Mouse (Mus musculus): ENCODE data around the gene Cnot3. TPM values are rescaled to one million over a fixed set of nuclear protein-coding genes. Genes with fewer than 3 reads are reported as not detected.

The Cnot3 gene
- polyA plus RNA-seq, 1 experiment from 2014 or later, result 12.9 TPM

DNA sequence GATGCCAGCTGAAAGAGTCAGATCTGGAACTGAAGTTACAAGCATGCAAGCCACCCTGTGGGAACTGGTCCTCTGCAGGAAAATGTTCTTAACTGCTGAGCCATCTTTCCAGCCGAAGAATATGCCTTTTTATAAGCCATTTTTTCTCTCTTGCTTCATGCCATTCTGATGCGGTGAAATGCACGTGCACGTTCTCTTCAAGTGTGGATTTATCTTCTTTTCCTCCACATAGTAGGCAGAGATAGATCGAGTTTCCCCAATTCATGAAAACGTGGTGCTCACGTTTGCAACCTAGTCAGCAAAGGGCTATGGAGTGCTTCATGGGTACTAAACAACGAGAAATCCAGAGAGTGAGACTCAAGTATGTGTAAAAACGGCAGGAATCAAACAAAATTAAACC is 1.2 kb upstream of the Cnot3 start:
- DNase-seq (no peak), ATAC-seq (no peak)
- peaks cover 29% of the 10 kb centered on the region for H3K36me3 ChIP-seq (replicated peaks; ENCODE audit: insufficient read depth, low read length)
- peak overlapping the region; percentile 74 for H3K4me2 ChIP-seq (ENCODE audit: low read depth, low read length)
- TF ChIP-seq EP300 (IDR thresholded peaks at IDR 0.05; ENCODE audit: low read depth), result no peak
- TF ChIP-seq CTCF (IDR thresholded peaks at IDR 0.05; ENCODE audit: low read depth), result no peak
- H3K9ac ChIP-seq (replicated peaks), result no peak overlapping the region
- H3K9me3 ChIP-seq (ENCODE audit: low read length), result no peaks in the 10 kb centered on the region
- no peak overlapping the region for H3K27ac ChIP-seq (ENCODE audit: low read depth)
- H3K4me3 ChIP-seq (ENCODE audit: low read depth, low read length), result peak overlapping the region; percentile 32
- no peaks in the 10 kb centered on the region for H3K27me3 ChIP-seq (ENCODE audit: insufficient read depth, low read length)
- H3K4me1 ChIP-seq (ENCODE audit: insufficient read depth), result peaks cover 23% of the 10 kb centered on the region
- 16% methylated on average over 9 of the region's 9 CpGs for WGBS (ENCODE audit: insufficient replicate concordance)

GRCm38 (mm10) chr7:3644348-3644671 is 758 bp upstream of the Cnot3 start:
- Histone ChIP-seq H3K9ac (replicated peaks) (no peak overlapping the region), H3K4me2 (ENCODE audit: low read depth, low read length) (peak overlapping the region; percentile 74), H3K4me1 (ENCODE audit: insufficient read depth) (peaks cover 23% of the 10 kb centered on the region), H3K9me3 (ENCODE audit: low read length) (no peaks in the 10 kb centered on the region), H3K27ac (ENCODE audit: low read depth) (peak overlapping the region; percentile 69), H3K36me3 (replicated peaks; ENCODE audit: insufficient read depth, low read length) (peaks cover 24% of the 10 kb centered on the region), H3K4me3 (ENCODE audit: low read depth, low read length) (peak overlapping the region; percentile 32), H3K27me3 (ENCODE audit: insufficient read depth, low read length) (no peaks in the 10 kb centered on the region)
- 1% methylated on average over 11 of the region's 11 CpGs for WGBS (ENCODE audit: insufficient replicate concordance)
- TF ChIP-seq CTCF (IDR thresholded peaks at IDR 0.05; ENCODE audit: low read depth) (no peak), EP300 (IDR thresholded peaks at IDR 0.05; ENCODE audit: low read depth) (no peak)
- ATAC-seq, result no peak
- peak; percentile 92 for DNase-seq

GRCm38 (mm10) chr7:3645488-3646025 is 489 bp downstream of the Cnot3 start:
- peaks cover 23% of the 10 kb centered on the region for H3K4me1 ChIP-seq (ENCODE audit: insufficient read depth)
- peak overlapping the region; percentile 93 for H3K4me2 ChIP-seq (ENCODE audit: low read depth, low read length)
- no peak for TF ChIP-seq EP300 (IDR thresholded peaks at IDR 0.05; ENCODE audit: low read depth)
- TF ChIP-seq CTCF (IDR thresholded peaks at IDR 0.05; ENCODE audit: low read depth), result no peak
- H3K27ac ChIP-seq (ENCODE audit: low read depth), result peak overlapping the region; percentile 98
- under 1% methylated on average over 41 of the region's 58 CpGs for WGBS (ENCODE audit: insufficient replicate concordance)
- H3K9ac ChIP-seq (replicated peaks), result peak overlapping the region; percentile 100
- H3K9me3 ChIP-seq (ENCODE audit: low read length), result no peaks in the 10 kb centered on the region
- H3K27me3 ChIP-seq (ENCODE audit: insufficient read depth, low read length), result no peaks in the 10 kb centered on the region
- H3K36me3 ChIP-seq (replicated peaks; ENCODE audit: insufficient read depth, low read length), result peaks cover 22% of the 10 kb centered on the region
- H3K4me3 ChIP-seq (ENCODE audit: low read depth, low read length), result peak overlapping the region; percentile 100
- DNase-seq, result no peak
- ATAC-seq, result no peak; the same call in 1 of the 2 replicates

GRCm38 (mm10) chr7:3646188-3646587 is 1.1 kb downstream of the Cnot3 start:
- TF ChIP-seq EP300 (IDR thresholded peaks at IDR 0.05; ENCODE audit: low read depth), result no peak
- no peak for TF ChIP-seq CTCF (IDR thresholded peaks at IDR 0.05; ENCODE audit: low read depth)
- H3K4me1 ChIP-seq (ENCODE audit: insufficient read depth), result peaks cover 23% of the 10 kb centered on the region
- H3K9me3 ChIP-seq (ENCODE audit: low read length), result no peaks in the 10 kb centered on the region
- peak overlapping the region; percentile 100 for H3K9ac ChIP-seq (replicated peaks)
- DNase-seq (no peak), ATAC-seq (no peak)
- WGBS (ENCODE audit: insufficient replicate concordance), result 10% methylated on average over 9 of the region's 9 CpGs
- peak overlapping the region; percentile 98 for H3K27ac ChIP-seq (ENCODE audit: low read depth)
- peak overlapping the region; percentile 93 for H3K4me2 ChIP-seq (ENCODE audit: low read depth, low read length)
- H3K27me3 ChIP-seq (ENCODE audit: insufficient read depth, low read length), result no peaks in the 10 kb centered on the region
- H3K4me3 ChIP-seq (ENCODE audit: low read depth, low read length), result peak overlapping the region; percentile 100
- H3K36me3 ChIP-seq (replicated peaks; ENCODE audit: insufficient read depth, low read length), result peaks cover 22% of the 10 kb centered on the region

GRCm38 (mm10) chr7:3646641-3647040 is 1.6 kb downstream of the Cnot3 start:
- Histone ChIP-seq H3K4me3 (ENCODE audit: low read depth, low read length) (peak overlapping the region; percentile 100), H3K27me3 (ENCODE audit: insufficient read depth, low read length) (no peaks in the 10 kb centered on the region), H3K9ac (replicated peaks) (peak overlapping the region; percentile 100), H3K9me3 (ENCODE audit: low read length) (no peaks in the 10 kb centered on the region), H3K27ac (ENCODE audit: low read depth) (peak overlapping the region; percentile 98; the same call in 1 of the 2 replicates), H3K36me3 (replicated peaks; ENCODE audit: insufficient read depth, low read length) (peaks cover 22% of the 10 kb centered on the region), H3K4me1 (ENCODE audit: insufficient read depth) (peaks cover 23% of the 10 kb centered on the region), H3K4me2 (ENCODE audit: low read depth, low read length) (peak overlapping the region; percentile 93)
- 51% methylated on average over 4 of the region's 4 CpGs for WGBS (ENCODE audit: insufficient replicate concordance)
- DNase-seq (no peak), ATAC-seq (no peak)
- TF ChIP-seq CTCF (IDR thresholded peaks at IDR 0.05; ENCODE audit: low read depth) (no peak), EP300 (IDR thresholded peaks at IDR 0.05; ENCODE audit: low read depth) (no peak)

GRCm38 (mm10) chr7:3656966-3657365 is 11.9 kb downstream of the Cnot3 start:
- H3K9me3 ChIP-seq (ENCODE audit: low read length), result no peaks in the 10 kb centered on the region
- TF ChIP-seq EP300 (IDR thresholded peaks at IDR 0.05; ENCODE audit: low read depth), result no peak
- TF ChIP-seq CTCF (IDR thresholded peaks at IDR 0.05; ENCODE audit: low read depth), result no peak
- no peaks in the 10 kb centered on the region for H3K4me1 ChIP-seq (ENCODE audit: insufficient read depth)
- H3K4me2 ChIP-seq (ENCODE audit: low read depth, low read length), result no peak overlapping the region
- H3K36me3 ChIP-seq (replicated peaks; ENCODE audit: insufficient read depth, low read length), result peaks cover 98% of the 10 kb centered on the region
- no peak overlapping the region for H3K27ac ChIP-seq (ENCODE audit: low read depth)
- DNase-seq (no peak), ATAC-seq (no peak)
- no peak overlapping the region for H3K4me3 ChIP-seq (ENCODE audit: low read depth, low read length)
- no peaks in the 10 kb centered on the region for H3K27me3 ChIP-seq (ENCODE audit: insufficient read depth, low read length)
- WGBS (ENCODE audit: insufficient replicate concordance), result 91% methylated on average over 4 of the region's 4 CpGs
- H3K9ac ChIP-seq (replicated peaks), result no peak overlapping the region

All from liver, postnatal 0 days (tissue).